Mouse (Mus musculus) MEL (cell line): ENCODE measurements around the gene Cdk13.

Source experiments
- CHD1 ChIP-seq: IDR thresholded peaks from 2 replicates; pipeline ENCODE4 v1.6.1; 2012; ENCODE audit warnings: low read depth, mild to moderate bottlenecking, inconsistent platforms, low read length, improper control_type of control experiment
- CTCF ChIP-seq, 3 experiments: IDR thresholded peaks in 2 of 3; conservative IDR thresholded peaks in 1 of 3; 2 replicates each; pipeline ENCODE4 v1.5.1; 2011 to 2012; ENCODE audit warnings: low read length in 3 of 3, low read depth in 2 of 3, mild to moderate bottlenecking in 2 of 3, improper control_type of control experiment in 1 of 3, inconsistent platforms in 1 of 3, mixed read lengths in 1 of 3, moderate library complexity in 1 of 3; ENCODE audit not compliant: control insufficient read depth in 1 of 3, insufficient read depth in 1 of 3, poor library complexity in 1 of 3, severe bottlenecking in 1 of 3
- EP300 ChIP-seq, 2 experiments: IDR thresholded peaks; 2 replicates each; pipeline ENCODE4 v1.6.1; 2011; ENCODE audit warnings: improper control_type of control experiment in 2 of 2, low read length in 2 of 2, low read depth in 1 of 2, mild to moderate bottlenecking in 1 of 2
- ETS1 ChIP-seq: IDR thresholded peaks from 2 replicates; pipeline ENCODE4 v1.6.1; 2012; ENCODE audit warnings: low read depth, mild to moderate bottlenecking, inconsistent platforms, low read length, improper control_type of control experiment, moderate library complexity
- GABPA ChIP-seq: IDR thresholded peaks from 2 replicates; pipeline ENCODE4 v1.6.1; 2012; ENCODE audit warnings: low read depth, mild to moderate bottlenecking, inconsistent platforms, low read length, improper control_type of control experiment, moderate library complexity
- GATA1 ChIP-seq: IDR thresholded peaks from 2 replicates; pipeline ENCODE4 v1.6.1; 2011; ENCODE audit warnings: low read depth, low read length, improper control_type of control experiment
- MAFK ChIP-seq: IDR thresholded peaks from 2 replicates; pipeline ENCODE4 v1.6.1; 2011; ENCODE audit warnings: low read depth, mild to moderate bottlenecking, low read length, improper control_type of control experiment, borderline replicate concordance
- MYC ChIP-seq: IDR thresholded peaks from 2 replicates; pipeline ENCODE4 v1.6.1; 2011; ENCODE audit warnings: low read depth, mild to moderate bottlenecking, low read length, improper control_type of control experiment, moderate library complexity
- POLR2A ChIP-seq, 2 experiments: IDR thresholded peaks; 2 replicates each; pipeline ENCODE4 v1.6.1; 2011 to 2012; ENCODE audit warnings: low read length in 2 of 2, mild to moderate bottlenecking in 2 of 2, control low read depth in 1 of 2, improper control_type of control experiment in 1 of 2, low read depth in 1 of 2, moderate library complexity in 1 of 2; ENCODE audit not compliant: control insufficient read depth in 1 of 2, insufficient read depth in 1 of 2, poor library complexity in 1 of 2
- TBP ChIP-seq: IDR thresholded peaks from 2 replicates; pipeline ENCODE4 v1.8.0; 2011; ENCODE audit warnings: low read depth, low read length, improper control_type of control experiment

GRCm38 (mm10) chr13:17671122-17671521 lies 133.8 kb downstream of the Cdk13 start:
- no peak for TF ChIP-seq MAFK
- no peak for TF ChIP-seq GATA1
- TF ChIP-seq CHD1, result no peak
- TF ChIP-seq GABPA, result no peak
- no peak for TF ChIP-seq TBP
- no peak for TF ChIP-seq ETS1
- TF ChIP-seq CTCF (IDR thresholded peaks at IDR 0.05 in 2 of 3, conservative IDR thresholded peaks at IDR 0.05 in 1 of 3; ENCODE audit: control insufficient read depth in 1 of 3, insufficient read depth in 1 of 3, low read depth in 2 of 3, low read length in 3 of 3, poor library complexity in 1 of 3, severe bottlenecking in 1 of 3), result no peak
- no peak for TF ChIP-seq EP300 (IDR thresholded peaks at IDR 0.05; ENCODE audit: low read depth in 1 of 2, low read length in 2 of 2)
- no peak for TF ChIP-seq MYC
- TF ChIP-seq POLR2A (IDR thresholded peaks at IDR 0.05; ENCODE audit: control insufficient read depth in 1 of 2, insufficient read depth in 1 of 2, low read depth in 1 of 2, low read length in 2 of 2, poor library complexity in 1 of 2), result no peak
